Mouse (Mus musculus): Measurements from ENCODE around the gene Pon1. TPM values are rescaled to one million over a fixed set of nuclear protein-coding genes. Genes with fewer than 3 reads are reported as not detected.

Pon1 gene
- total RNA-seq, 2 experiments from 2014 or later, result 0.30 to 1.4 TPM

GRCm38 (mm10) chr6:5134986-5135385, 58.8 kb downstream of the Pon1 start:
- no peak for DNase-seq

GRCm38 (mm10) chr6:5129364-5130093, 64.2 kb downstream of the Pon1 start:
- no peak for DNase-seq

GRCm38 (mm10) chr6:5120229-5120628, 73.5 kb downstream of the Pon1 start:
- DNase-seq, result no peak

- no peak for DNase-seq
Measured at GRCm38 (mm10) chr6:5119181-5119910, 74.4 kb downstream of the Pon1 start.

Other genes with a start within 250 kb of the Pon1 start
- 10 to 100 TPM; 20.6 to 29.0 TPM for gene Pon3, start 62.3 kb upstream of the Pon1 start, total RNA-seq (2021)
- gene Pon2, start 104.5 kb upstream of the Pon1 start, total RNA-seq (2021), result 10 to 100 TPM; 16.7 to 17.6 TPM
- 1 to 10 TPM; 3.9 to 5.1 TPM for gene Asb4, start 189.4 kb upstream of the Pon1 start, total RNA-seq (2021)